Mouse (Mus musculus) testis, postnatal 14 days (tissue): ENCODE data around the gene Hoxa3.

Source experiments
- DNase-seq: peaks from one replicate; pipeline ENCODE4 v3.0.0; 2021; ENCODE audit warnings: low spot score

Gene Hoxa3

DNA sequence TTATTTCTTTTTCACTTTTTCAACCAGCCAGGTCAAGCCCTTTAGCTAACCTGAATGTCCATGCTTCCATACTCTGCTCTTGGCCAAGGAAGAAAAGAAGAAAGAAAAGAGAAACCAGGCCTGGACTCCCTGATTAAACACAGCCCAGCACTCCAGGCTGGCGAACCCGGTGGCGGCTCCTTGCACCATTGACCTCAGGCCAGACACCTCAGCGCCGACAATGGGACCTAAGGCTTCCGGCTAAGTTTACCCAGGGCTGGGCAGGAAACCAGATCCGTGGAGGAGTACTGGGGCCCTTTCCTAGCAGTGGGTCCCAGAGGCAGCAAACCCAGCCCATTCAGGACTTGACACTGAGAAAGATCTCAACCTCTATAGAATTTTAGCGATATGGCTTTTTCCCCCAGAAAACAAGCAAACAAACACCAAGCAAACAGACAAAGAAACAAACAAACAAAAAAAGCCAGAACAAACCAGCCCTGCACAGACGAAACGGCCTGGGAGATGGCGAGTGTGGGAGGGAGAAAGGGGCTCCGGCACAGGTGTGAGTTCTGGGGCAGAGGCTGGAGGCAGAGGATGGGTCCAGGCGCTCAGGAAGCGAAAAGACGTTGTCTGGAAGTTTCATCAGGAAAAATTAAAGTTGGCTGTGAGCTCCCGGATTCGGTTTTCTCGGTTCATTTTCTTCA is 18.9 kb upstream of the Hoxa3 start:
- no peak for DNase-seq

GRCm38 (mm10) chr6:52230516-52231165 is 17.5 kb upstream of the Hoxa3 start, which contains the start of gene Hoxa9:
Gene Hoxa9 (minus strand): TSS chr6:52231089.
- DNase-seq, result no peak

- DNase-seq, result no peak
Observed at GRCm38 (mm10) chr6:52229558-52230416, 16.7 kb upstream of the Hoxa3 start.

GRCm38 (mm10) chr6:52228475-52229465 is 15.6 kb upstream of the Hoxa3 start:
- no peak for DNase-seq

DNA sequence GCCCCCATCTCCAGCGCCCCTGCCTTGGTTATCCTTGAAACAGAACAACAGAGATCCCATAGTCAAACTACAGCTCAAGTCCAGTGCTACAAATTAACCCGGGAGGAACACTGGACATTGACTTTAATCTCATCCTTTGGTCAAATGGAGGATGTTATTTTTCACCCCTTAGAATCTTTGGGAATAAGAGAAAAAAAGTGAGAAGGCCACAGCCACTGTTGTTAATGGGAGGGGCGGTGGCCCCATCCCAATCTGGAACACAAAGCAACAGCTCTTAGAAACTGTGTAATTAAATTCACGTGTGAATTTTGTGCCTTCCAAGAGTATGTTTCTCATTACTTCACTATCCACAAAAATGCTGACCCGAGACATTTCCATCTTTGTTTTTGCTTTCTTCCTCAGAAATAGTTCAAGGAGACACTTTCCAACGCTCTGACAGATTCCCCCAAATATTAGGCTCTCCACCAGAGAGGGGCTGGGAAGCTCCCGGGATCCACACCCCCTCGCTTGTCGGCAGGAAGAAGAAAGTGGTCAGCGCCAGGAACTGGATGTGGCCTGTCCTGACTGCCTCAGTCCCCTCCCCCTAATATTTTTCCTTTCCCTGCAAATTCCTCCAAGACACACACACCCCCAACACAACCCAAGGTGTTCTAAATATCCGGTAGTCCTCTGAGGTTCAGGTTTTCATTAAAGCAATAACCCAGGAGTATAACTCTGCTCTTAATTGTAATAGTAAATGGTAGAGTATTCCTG is 14.5 kb upstream of the Hoxa3 start:
- no peak for DNase-seq

GRCm38 (mm10) chr6:52226569-52227257 is 13.6 kb upstream of the Hoxa3 start:
- DNase-seq, result no peak

GRCm38 (mm10) chr6:52225612-52226568 is 12.8 kb upstream of the Hoxa3 start:
- DNase-seq, result no peak

- DNase-seq, result no peak
Observed at GRCm38 (mm10) chr6:52224895-52225611, 11.9 kb upstream of the Hoxa3 start.

GRCm38 (mm10) chr6:52223939-52224760 is 11.0 kb upstream of the Hoxa3 start:
- DNase-seq, result no peak

- DNase-seq, result no peak
Observed at GRCm38 (mm10) chr6:52222729-52223128, 9.6 kb upstream of the Hoxa3 start.

DNA sequence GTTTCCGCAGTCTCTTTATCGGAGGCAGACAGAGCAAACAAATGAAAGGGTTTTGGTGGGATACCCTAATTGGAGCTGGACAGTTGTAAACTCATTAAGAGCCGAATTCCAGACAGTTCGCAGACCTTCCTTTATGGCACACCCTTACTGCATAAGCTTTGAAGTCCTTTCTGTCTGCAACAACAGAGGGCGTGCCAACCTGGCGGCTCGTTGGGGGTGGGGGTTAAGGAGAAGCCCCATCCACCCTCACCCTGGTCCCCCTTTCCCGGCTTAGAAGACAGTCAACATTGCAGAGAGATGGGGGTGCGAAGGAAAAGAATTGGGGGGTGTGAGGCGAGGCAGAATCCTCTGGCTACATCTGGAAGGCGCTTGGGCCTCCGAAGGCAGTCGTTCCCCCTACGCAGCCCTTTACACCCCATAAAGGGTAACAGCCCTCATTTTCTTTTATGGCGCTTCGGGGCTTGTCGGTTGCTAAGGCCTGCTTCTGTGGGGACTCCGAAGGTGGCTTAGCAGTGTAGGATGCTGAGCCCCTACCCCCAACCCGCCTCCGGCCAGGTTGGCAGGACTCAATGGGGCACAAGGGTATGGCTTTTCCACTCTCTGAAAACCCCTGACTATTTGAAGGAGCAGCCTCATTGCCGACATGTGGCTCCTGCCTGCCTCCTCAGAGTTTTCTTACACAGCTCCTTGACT is 9.0 kb upstream of the Hoxa3 start:
- DNase-seq, result no peak

GRCm38 (mm10) chr6:52221337-52221992 is 8.3 kb upstream of the Hoxa3 start, which contains the start of gene Hoxa7:
Gene Hoxa7 (minus strand): TSS chr6:52221854.
- peak; percentile 82 for DNase-seq

DNA sequence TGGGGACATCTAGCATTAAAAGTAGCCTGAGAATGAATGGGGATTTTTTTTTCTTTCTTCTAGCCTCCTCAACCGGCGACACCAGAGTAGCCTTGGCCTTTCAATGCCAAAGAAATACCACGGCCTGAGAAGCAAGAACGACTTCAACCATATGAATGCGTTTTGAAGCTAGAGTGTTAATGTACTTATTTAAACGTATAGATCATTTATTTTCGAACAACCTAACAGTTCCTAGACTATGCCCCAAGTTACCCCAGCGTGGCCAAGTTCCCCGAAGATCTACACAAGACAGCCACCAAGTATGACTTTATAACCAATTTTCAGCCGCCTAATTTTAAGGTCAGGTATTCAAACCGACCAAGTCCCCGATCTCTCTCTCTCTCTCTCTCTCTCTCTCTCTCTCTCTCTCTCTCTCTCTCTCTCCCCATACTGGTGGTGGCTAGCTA is 7.8 kb upstream of the Hoxa3 start:
- no peak for DNase-seq

DNA sequence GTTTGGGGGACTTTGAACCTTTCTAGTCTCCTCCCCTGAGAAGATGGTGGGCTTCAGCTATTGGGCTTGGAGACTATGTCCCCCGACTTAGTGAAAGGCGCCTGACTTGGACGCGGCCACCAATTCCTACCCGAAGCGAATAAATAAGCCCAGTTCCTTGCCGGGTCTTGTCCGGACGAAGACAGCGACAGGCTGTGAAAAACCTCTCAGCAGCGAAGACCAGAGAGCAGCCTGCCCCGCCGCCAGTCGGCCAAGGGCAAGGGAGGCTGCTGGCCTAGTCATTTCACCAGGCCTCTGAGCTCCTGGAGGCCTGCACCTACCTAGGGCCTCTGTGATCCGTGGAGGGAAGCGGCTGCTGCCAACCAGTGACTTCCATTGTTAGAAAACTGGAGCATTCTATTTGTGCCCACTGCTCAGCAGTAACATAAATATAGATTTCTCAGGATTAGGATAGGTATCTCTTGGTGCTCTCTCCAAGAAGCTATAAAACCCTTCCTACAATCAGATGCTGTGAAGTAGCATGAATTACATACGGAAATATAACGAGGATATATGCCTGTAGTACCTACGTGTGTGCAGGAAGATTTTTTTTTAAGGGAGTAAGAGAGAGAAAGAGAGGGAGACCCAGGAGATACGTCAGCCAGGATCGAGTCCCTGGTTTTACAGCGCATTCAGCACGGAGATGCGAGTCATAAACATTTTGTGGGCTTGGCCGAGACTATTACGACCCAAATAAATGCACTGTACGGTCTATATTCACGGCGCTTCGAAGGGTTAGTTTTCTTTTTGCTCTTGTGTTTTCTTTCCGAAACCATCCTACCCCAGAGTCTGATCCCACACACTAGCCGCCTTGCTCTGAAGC is 7.1 kb upstream of the Hoxa3 start:
- DNase-seq, result peak; percentile 17
